Mouse (Mus musculus): ENCODE data around the gene Cep131. TPM values are rescaled to one million over a fixed set of nuclear protein-coding genes. Genes with fewer than 3 reads are reported as not detected.

Cep131 gene
- total RNA-seq (2021): 10 to 100 TPM; 29.5 to 41.7 TPM
- long read RNA-seq, experiment 1, transcript Cep131-201 (26 exons, 3,578 nt): major isoform, 23 of 38 reads
- long read RNA-seq, experiment 1, partial matches to known transcripts: 5 of 38 reads
- long read RNA-seq, experiment 1, other reads (novel, unspliced or antisense): 10 of 38 reads
- long read RNA-seq, experiment 2, transcript Cep131-201 (26 exons, 3,578 nt): major isoform, 21 of 40 reads
- long read RNA-seq, experiment 2, partial matches to known transcripts: 4 of 40 reads
- long read RNA-seq, experiment 2, other reads (novel, unspliced or antisense): 15 of 40 reads

GRCm38 (mm10) chr11:120086702-120087152 lies at the start of gene Cep131:
TSS of gene Cep131 (minus strand) at chr11:120086827.
- intact Hi-C loops (cut with DNase I): loop anchor here (5.0 kb wide), 1 partner anchor 69 kb away; no protein-coding TSS in a partner anchor
- DNase-seq (ENCODE audit: low spot score in 2 of 2): peak; percentile 98

- intact Hi-C loops (cut with DNase I): no loop called here
Measured at GRCm38 (mm10) chr11:120136195-120136594, 49.6 kb upstream of the Cep131 start.

GRCm38 (mm10) chr11:120134847-120135530 lies 48.4 kb upstream of the Cep131 start:
- DNase-seq (ENCODE audit: low spot score in 2 of 2): no peak
- intact Hi-C loops (cut with DNase I): no loop called here

More at GRCm38 (mm10) chr11:120136195-120136594, 49.6 kb upstream of the Cep131 start:
- no peak for DNase-seq (ENCODE audit: low spot score in 2 of 2)

- intact Hi-C loops (cut with DNase I): no loop called here
- DNase-seq (ENCODE audit: low spot score in 2 of 2): no peak
Measured at GRCm38 (mm10) chr11:120134148-120134547, 47.5 kb upstream of the Cep131 start.

- intact Hi-C loops (cut with DNase I): no loop called here
- no peak for DNase-seq (ENCODE audit: low spot score in 2 of 2)
Measured at GRCm38 (mm10) chr11:120129281-120129680, 42.7 kb upstream of the Cep131 start.

GRCm38 (mm10) chr11:120126845-120127244 lies 40.2 kb upstream of the Cep131 start:
- no peak for DNase-seq (ENCODE audit: low spot score in 2 of 2)
- intact Hi-C loops (cut with DNase I): no loop called here

GRCm38 (mm10) chr11:120122126-120122525 lies 35.5 kb upstream of the Cep131 start:
- intact Hi-C loops (cut with DNase I): no loop called here
- no peak for DNase-seq (ENCODE audit: low spot score in 2 of 2)

- peak; percentile 81 to 86 for DNase-seq (ENCODE audit: low spot score in 2 of 2)
- intact Hi-C loops (cut with DNase I): no loop called here
Measured at GRCm38 (mm10) chr11:120120642-120121420, 34.2 kb upstream of the Cep131 start.

- no peak for DNase-seq (ENCODE audit: low spot score in 2 of 2)
- intact Hi-C loops (cut with DNase I): no loop called here
Measured at GRCm38 (mm10) chr11:120119936-120120541, 33.4 kb upstream of the Cep131 start.

- intact Hi-C loops (cut with DNase I): no loop called here
- DNase-seq (ENCODE audit: low spot score in 2 of 2): no peak
Measured at GRCm38 (mm10) chr11:120119108-120119507, 32.5 kb upstream of the Cep131 start.

- DNase-seq (ENCODE audit: low spot score in 2 of 2): no peak
- intact Hi-C loops (cut with DNase I): no loop called here
Measured at GRCm38 (mm10) chr11:120117626-120118025, 31.0 kb upstream of the Cep131 start.

- DNase-seq (ENCODE audit: low spot score in 2 of 2): no peak
- intact Hi-C loops (cut with DNase I): no loop called here
Measured at GRCm38 (mm10) chr11:120114488-120115215, 28.0 kb upstream of the Cep131 start.

- intact Hi-C loops (cut with DNase I): no loop called here
- DNase-seq (ENCODE audit: low spot score in 2 of 2): no peak
Measured at GRCm38 (mm10) chr11:120112136-120112535, 25.5 kb upstream of the Cep131 start.

GRCm38 (mm10) chr11:120111033-120111432 lies 24.4 kb upstream of the Cep131 start:
- intact Hi-C loops (cut with DNase I): loop anchor here (1.0 kb wide), 1 partner anchor 196 kb away; no protein-coding TSS in a partner anchor
- peak; percentile 42 to 47 for DNase-seq (ENCODE audit: low spot score in 2 of 2)

- intact Hi-C loops (cut with DNase I): no loop called here
Measured at GRCm38 (mm10) chr11:120110554-120110953, 23.9 kb upstream of the Cep131 start.

GRCm38 (mm10) chr11:120109558-120110210 lies 23.1 kb upstream of the Cep131 start:
- DNase-seq (ENCODE audit: low spot score in 2 of 2): no peak
- intact Hi-C loops (cut with DNase I): no loop called here

More at GRCm38 (mm10) chr11:120110554-120110953, 23.9 kb upstream of the Cep131 start:
- no peak for DNase-seq (ENCODE audit: low spot score in 2 of 2)

GRCm38 (mm10) chr11:120107796-120108195 lies 21.2 kb upstream of the Cep131 start:
- intact Hi-C loops (cut with DNase I): no loop called here
- no peak for DNase-seq (ENCODE audit: low spot score in 2 of 2)

- intact Hi-C loops (cut with DNase I): no loop called here
- DNase-seq (ENCODE audit: low spot score in 2 of 2): no peak
Measured at GRCm38 (mm10) chr11:120107026-120107425, 20.4 kb upstream of the Cep131 start.

All from left cerebral cortex, postnatal 14 days (tissue).